Mouse (Mus musculus) ES-E14 (cell line): ENCODE measurements around the gene Herc1.

Experiments
- CHD2 ChIP-seq: IDR thresholded peaks from 2 replicates; pipeline ENCODE4 v1.6.1; 2014; ENCODE audit warnings: mild to moderate bottlenecking, low read depth, low read length, inconsistent platforms
- HCFC1 ChIP-seq: IDR thresholded peaks from 2 replicates; pipeline ENCODE4 v1.6.1; 2012; ENCODE audit warnings: low read length, inconsistent platforms, borderline replicate concordance; ENCODE audit not compliant: insufficient read depth
- MAFK ChIP-seq: IDR thresholded peaks from 2 replicates; pipeline ENCODE4 v1.6.1; 2014; ENCODE audit warnings: mild to moderate bottlenecking, low read depth, low read length, inconsistent platforms; ENCODE audit not compliant: insufficient read depth
- ZC3H11A ChIP-seq: IDR thresholded peaks from 2 replicates; pipeline ENCODE4 v1.6.1; 2012; ENCODE audit warnings: low read depth, mild to moderate bottlenecking, inconsistent platforms, low read length, borderline replicate concordance
- ZNF384 ChIP-seq: IDR thresholded peaks from 2 replicates; pipeline ENCODE4 v1.6.1; 2012; ENCODE audit warnings: low read depth, low read length, inconsistent platforms

- TF ChIP-seq CHD2 (no peak), MAFK (no peak), ZC3H11A (no peak), HCFC1 (no peak), ZNF384 (no peak)
Measured at GRCm38 (mm10) chr9:66393304-66393703, 43.1 kb downstream of the Herc1 start.
